Mouse (Mus musculus) myocyte (in vitro differentiated cells): ENCODE data around the gene Cracr2b.

Experiments used
- E2F4 ChIP-seq: IDR thresholded peaks from one replicate; pipeline ENCODE4 v1.6.1; 2011; ENCODE audit warnings: mild to moderate bottlenecking, control low read depth, moderate library complexity; ENCODE audit not compliant: insufficient read depth
- POLR2A ChIP-seq: IDR thresholded peaks from one replicate; pipeline ENCODE4 v1.6.1; 2011; ENCODE audit warnings: low read depth, mild to moderate bottlenecking, control low read depth, moderate library complexity; ENCODE audit not compliant: insufficient read length
- REST ChIP-seq: IDR thresholded peaks from one replicate; pipeline ENCODE4 v1.6.1; 2011; ENCODE audit warnings: mild to moderate bottlenecking, control low read depth, moderate library complexity; ENCODE audit not compliant: insufficient read depth, insufficient read length
- SRF ChIP-seq: IDR thresholded peaks from one replicate; pipeline ENCODE4 v1.6.1; 2011; ENCODE audit warnings: low read depth; ENCODE audit not compliant: control insufficient read depth, insufficient read length
- TCF12 ChIP-seq: IDR thresholded peaks from one replicate; pipeline ENCODE4 v1.6.1; 2011; ENCODE audit warnings: mild to moderate bottlenecking, control low read depth; ENCODE audit not compliant: poor library complexity, insufficient read depth, severe bottlenecking
- USF1 ChIP-seq: IDR thresholded peaks from one replicate; pipeline ENCODE4 v1.6.1; 2011; ENCODE audit warnings: low read depth, mild to moderate bottlenecking, control low read depth, moderate library complexity

DNA sequence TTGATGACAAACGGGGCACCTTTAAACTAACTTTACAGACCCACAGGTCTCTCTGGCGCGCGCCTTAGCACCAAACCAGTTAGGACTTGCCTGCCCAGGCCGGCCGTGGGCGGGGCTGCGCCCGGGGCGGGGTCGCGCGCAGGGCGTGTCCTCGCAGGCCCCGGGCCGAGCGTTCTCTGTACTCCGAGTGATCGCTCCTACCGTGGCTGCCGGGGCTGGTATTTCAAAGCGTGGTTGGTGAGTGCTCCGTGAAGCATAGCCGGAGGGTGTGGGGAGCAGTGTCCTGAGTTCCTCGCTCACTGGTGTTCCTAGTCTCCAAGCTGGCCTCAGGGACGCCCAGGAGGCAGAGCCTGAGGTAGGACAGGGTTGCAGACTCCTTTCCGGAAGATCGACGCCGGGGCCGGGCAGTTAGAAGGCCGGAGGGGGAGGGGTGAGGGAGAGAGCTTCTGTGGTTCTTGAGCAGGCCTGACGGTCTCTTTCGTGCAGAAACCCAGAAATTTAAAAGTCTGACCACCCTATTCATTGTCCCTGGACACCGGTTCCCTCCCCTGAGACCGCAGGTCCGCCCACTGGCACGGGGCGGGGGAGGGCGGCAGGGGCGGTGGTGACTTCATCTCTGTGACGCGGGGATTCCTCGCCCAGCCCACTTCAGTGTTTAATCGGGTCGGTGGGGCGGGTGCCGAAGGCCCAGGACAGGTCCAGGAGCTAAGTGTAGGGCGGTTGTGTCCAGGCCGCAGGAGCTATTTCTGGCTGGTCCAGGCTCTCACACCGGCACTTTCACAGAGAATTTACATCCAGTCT lies 6.5 kb downstream of the Cracr2b start, which contains the start of gene Cd151:
- TF ChIP-seq SRF: no peak
- no peak for TF ChIP-seq E2F4
- no peak for TF ChIP-seq USF1
- TF ChIP-seq POLR2A: peak; percentile 82
- no peak for TF ChIP-seq TCF12
- TF ChIP-seq REST: no peak
